Mouse (Mus musculus) gastrocnemius, postnatal 14 days (tissue): ENCODE results near the gene Mrgprb4. TPM values are rescaled to one million over a fixed set of nuclear protein-coding genes. Genes with fewer than 3 reads are reported as not detected.

ENCODE experiments used
- DNase-seq: peaks from one replicate; pipeline ENCODE4 v3.0.0; 2021; ENCODE audit warnings: mixed read lengths
- intact Hi-C: fragments of 180-260 bp; cut with DNase I; formaldehyde crosslinking; loops from one replicate; pipeline ENCODE4 v1.15.1; 2025; ENCODE audit warnings: low total_unique reads
- long read RNA-seq, 2 experiments: library from polyadenylated mRNA; stranded (forward); transcript quantifications; one replicate each; pipeline ENCODE4 v2.0.0; 2021
- total RNA-seq, 2 experiments: library from RNA; stranded (reverse); gene quantifications; 2 replicates each; pipeline ENCODE4 v1.2.3; 2021

Mrgprb4 gene
- total RNA-seq = not detected
- long read RNA-seq, experiment 1 = 0 reads
- long read RNA-seq, experiment 2 = 0 reads

DNA sequence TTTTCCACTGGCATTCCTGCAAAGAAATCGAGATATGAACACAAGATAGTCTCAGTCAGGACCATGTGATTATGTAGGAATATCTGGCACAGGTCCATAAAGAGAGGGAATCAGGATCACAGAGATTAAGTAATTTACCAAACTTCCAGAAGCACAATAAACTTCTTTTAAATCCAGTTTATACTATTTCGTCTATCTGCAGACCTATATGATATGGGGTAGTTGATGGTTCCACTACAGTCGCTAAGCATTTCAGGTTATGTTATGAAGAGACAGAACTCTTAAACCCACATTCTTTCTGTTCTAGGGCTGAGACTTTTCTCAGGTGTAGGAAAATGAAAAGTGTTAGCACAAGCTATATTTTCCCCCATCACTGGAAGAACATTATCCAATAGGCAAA, at the start of gene Mrgprb4:
Mrgprb4 (minus strand) TSS at position 101 of the 400 bp plus-strand sequence.
- intact Hi-C loops = no loop called here
- DNase-seq = no peak

DNA sequence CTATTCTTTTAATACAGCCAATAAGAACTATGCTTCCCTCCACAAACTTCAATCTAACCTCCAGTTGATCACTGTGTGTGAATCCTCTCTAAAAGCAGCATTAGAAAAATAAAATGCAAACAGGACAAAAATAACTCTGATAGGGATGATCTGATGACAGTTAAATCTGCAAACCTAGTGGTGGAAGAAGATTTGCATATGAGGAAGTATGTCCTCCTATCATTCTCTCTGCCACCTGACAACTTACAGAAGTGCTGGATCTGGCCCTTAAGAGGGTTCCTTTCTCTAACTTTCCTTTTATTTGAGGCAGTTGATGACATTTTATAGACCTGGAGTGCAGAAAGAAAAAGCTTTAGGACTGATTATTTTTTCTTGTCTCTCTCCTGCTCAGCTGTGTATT, 27.0 kb upstream of the Mrgprb4 start:
- intact Hi-C loops = no loop called here
- no peak for DNase-seq

DNA sequence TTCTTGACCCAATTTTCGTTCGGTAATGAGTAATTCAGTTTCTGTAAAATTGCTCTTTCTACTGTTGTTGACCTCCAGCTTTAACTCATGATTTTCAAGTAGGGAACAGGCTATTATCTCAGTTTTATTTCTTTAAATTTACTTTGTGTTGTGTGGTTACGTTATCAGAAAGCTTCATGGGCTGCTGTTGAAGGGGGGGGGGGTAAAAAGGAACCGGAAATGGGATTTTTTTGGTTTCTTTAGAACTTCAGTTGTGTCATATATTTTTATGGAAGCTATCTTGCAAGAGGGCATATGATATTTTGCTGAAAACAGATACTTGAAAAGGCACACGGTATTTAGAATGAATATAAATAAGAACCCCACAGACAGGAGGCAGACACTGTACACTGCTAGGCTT, 26.0 kb upstream of the Mrgprb4 start:
- intact Hi-C loops = no loop called here
- no peak for DNase-seq

DNA sequence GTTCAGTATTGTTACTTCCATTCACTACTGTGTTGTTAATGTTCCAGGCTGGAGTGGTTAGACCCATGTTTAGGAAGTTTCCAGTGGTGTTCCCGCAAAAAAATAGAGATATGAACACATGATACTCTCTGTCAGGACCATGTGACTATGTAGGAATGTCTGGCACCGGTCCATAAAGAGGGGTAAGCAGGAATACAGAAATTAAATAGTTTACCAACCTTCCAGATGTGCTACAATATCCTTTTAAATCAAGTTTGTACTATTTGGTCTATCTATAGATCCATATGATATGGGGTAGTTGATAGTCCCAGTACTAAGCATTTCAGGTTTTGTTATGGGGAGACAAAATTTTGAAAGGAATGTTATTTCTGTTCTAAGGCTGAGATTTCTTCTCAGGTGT, 30.2 kb downstream of the Mrgprb4 start, which contains the start of gene Mrgprb5:
Mrgprb5 (minus strand) TSS at position 101 of the 400 bp plus-strand sequence.
- intact Hi-C loops = no loop called here
- DNase-seq = no peak

DNA sequence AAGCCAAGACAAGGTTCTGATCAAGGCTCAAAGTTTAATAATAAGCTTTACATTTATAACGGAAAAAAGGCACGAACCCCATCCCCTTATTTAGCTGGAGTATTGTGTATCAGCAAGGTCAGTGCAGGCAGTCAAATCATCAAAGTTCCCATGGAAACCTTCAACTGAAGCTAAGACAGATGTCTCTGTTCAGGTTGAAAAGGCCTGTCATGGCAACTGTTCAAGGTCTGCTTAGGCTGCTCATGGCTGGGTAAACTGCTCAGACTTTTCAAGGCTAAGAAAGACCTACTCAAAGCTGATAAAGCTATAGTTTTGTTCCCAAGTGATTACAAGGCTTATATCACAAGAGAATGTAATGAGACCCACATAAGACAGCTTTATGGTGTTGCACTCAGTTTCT, 31.6 kb downstream of the Mrgprb4 start:
- intact Hi-C loops = no loop called here
- DNase-seq = no peak

Other genes starting within 250 kb of the Mrgprb4 start
- under 1 TPM in 1 of 2 experiments, not detected in 1; 0.16 TPM for gene Mrgpra4, start 217.2 kb downstream of the Mrgprb4 start, total RNA-seq
- not detected for gene Mrgprx1, start 171.7 kb downstream of the Mrgprb4 start, total RNA-seq
- not detected for gene Mrgprb5, start 30.3 kb downstream of the Mrgprb4 start, total RNA-seq
- not detected for gene Mrgprb8, start 189.2 kb upstream of the Mrgprb4 start, total RNA-seq